Comparison of ENCODE assay signal across 9 mouse cellular contexts in genomic region chr9:71073831-71074230, GRCm38 (mm10).
DNase-seq lines count a peak whose midpoint lies in the region; ATAC-seq and TF ChIP-seq lines count a peak whose summit lies in the region.
"Had no signal": no experiment of that assay in that cellular context is flagged by ENCODE, and none has a peak within 500 bp of the region (broad histone marks: within the 10 kb centered on the region; RNA-seq: fewer than 3 reads in every experiment).

No protein-coding gene starts in this region.

- ATAC-seq in kidney, postnatal 0 days (replicated peaks; ENCODE audit: low FRiP score, low read depth) = 0 out of 2 replicates have a peak, but pooled peaks have one; percentile 21
- no peak for ATAC-seq in frontal cortex, adult (ENCODE audit: low TSS enrichment)

- no peaks in the 10 kb centered on the region for H3K4me1 ChIP-seq in lung, adult 2 months (ENCODE audit: control insufficient read depth, insufficient read depth, low read length)
- H3K4me1 ChIP-seq in kidney, postnatal 0 days (replicated peaks; ENCODE audit: insufficient read depth, low read length) = no peaks in the 10 kb centered on the region
- H3K4me1 ChIP-seq: lung, embryonic 15.5 days had no signal

- no peaks in the 10 kb centered on the region for H3K27me3 ChIP-seq in kidney, postnatal 0 days (ENCODE audit: insufficient read depth, low read length)
- H3K27me3 ChIP-seq: lung, embryonic 15.5 days had no signal

- peak; percentile 31 for DNase-seq in gastrocnemius, adult 2 months
- no peak for DNase-seq in gastrocnemius, postnatal 25 days
- no peak for DNase-seq in lung, adult 2 months
- DNase-seq in lung, adult 18-20 months = no peak
- peak; percentile 17 for DNase-seq in c-Kit-positive CD71-positive TER-119-positive erythroid progenitor cells, embryonic 14.5 days (ENCODE audit: low spot score)
- DNase-seq in kidney, postnatal 0 days (ENCODE audit: low spot score) = peak; percentile 46
- DNase-seq in right cerebral cortex, postnatal 4 days = peak; percentile 61

- 52% methylated on average over 4 of the region's 4 CpGs for WGBS in lung, adult 2 months
- WGBS in kidney, postnatal 0 days = 66% methylated on average over 4 of the region's 4 CpGs

- H3K4me2 ChIP-seq in kidney, postnatal 0 days (ENCODE audit: low read length) = no peak overlapping the region
- H3K4me2 ChIP-seq: lung, embryonic 15.5 days had no signal

- H3K9me3 ChIP-seq in kidney, postnatal 0 days (replicated peaks; ENCODE audit: low read length) = no peaks in the 10 kb centered on the region
- H3K9me3 ChIP-seq: lung, embryonic 15.5 days had no signal

- H3K9ac ChIP-seq in kidney, postnatal 0 days (ENCODE audit: low read depth, low read length) = no peak overlapping the region
- H3K9ac ChIP-seq: lung, embryonic 15.5 days had no signal

- intact Hi-C loops in gastrocnemius, adult 2 months (cut with DNase I) = loop anchor here (5.0 kb wide), 1 partner anchor 402 kb away; no protein-coding TSS in a partner anchor

- H3K4me3 ChIP-seq in gastrocnemius, adult 2 months = no peak overlapping the region
- H3K4me3 ChIP-seq in lung, adult 2 months (replicated peaks; ENCODE audit: extremely low read depth, low read depth, low read length) = no peak overlapping the region
- no peak overlapping the region for H3K4me3 ChIP-seq in kidney, postnatal 0 days (replicated peaks; ENCODE audit: low read depth, low read length)
- H3K4me3 ChIP-seq: lung, embryonic 15.5 days had no signal

- H3K27ac ChIP-seq in gastrocnemius, adult 2 months = no peak overlapping the region
- no peak overlapping the region for H3K27ac ChIP-seq in kidney, postnatal 0 days
- H3K27ac ChIP-seq: lung, embryonic 15.5 days had no signal

- TF ChIP-seq POLR2A in lung, adult 2 months (IDR thresholded peaks at IDR 0.05; ENCODE audit: borderline replicate concordance, extremely low read depth, low read depth, low read length) = no peak

- peak; percentile 54 for TF ChIP-seq CTCF in gastrocnemius, adult 2 months (IDR thresholded peaks at IDR 0.05)
- peak; percentile 70 for TF ChIP-seq CTCF in lung, adult 2 months (IDR thresholded peaks at IDR 0.05; ENCODE audit: insufficient read depth, low read length)
- peak; percentile 85 for TF ChIP-seq CTCF in kidney, postnatal 0 days (IDR thresholded peaks at IDR 0.05; ENCODE audit: low read depth)

- H3K36me3 ChIP-seq in kidney, postnatal 0 days (ENCODE audit: insufficient read depth, low read length) = no peaks in the 10 kb centered on the region
- H3K36me3 ChIP-seq: lung, embryonic 15.5 days had no signal

Comparison
In these comparisons a context has a peak if more than half of its experiments do, and no peak if none do; other contexts are left out.
1. DNase-seq: peak in gastrocnemius, adult 2 months (single experiment), c-Kit-positive CD71-positive TER-119-positive erythroid progenitor cells, embryonic 14.5 days (single experiment), kidney, postnatal 0 days (single experiment) and right cerebral cortex, postnatal 4 days (single experiment); none in gastrocnemius, postnatal 25 days (single experiment), lung, adult 2 months (single experiment) and lung, adult 18-20 months (0 of 2).
2. Peak in every context shown above with its lines, with median percentiles within 50 percentile points of each other: CTCF ChIP-seq.